Mouse (Mus musculus): Measurements from ENCODE around the gene Lrp10.

DNA sequence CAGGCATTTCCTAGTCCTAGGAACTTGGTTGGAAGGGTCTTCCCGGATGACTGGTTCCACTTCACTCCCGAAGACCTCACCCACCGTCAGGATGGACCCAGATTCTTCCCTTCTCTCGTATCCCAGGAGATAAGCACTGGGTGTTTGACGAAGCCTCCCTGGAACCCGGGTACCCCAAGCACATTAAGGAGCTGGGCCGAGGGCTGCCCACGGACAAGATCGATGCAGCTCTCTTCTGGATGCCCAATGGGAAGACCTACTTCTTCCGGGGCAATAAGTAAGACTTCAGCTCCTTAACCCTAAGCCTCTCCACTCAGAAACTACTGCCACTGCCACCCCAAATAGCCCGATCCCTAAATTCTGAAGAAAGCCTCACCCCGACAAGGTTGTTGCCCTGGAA is 24.8 kb upstream of the Lrp10 start:
- no peak for TF ChIP-seq CTCF (conservative IDR thresholded peaks at IDR 0.05; ENCODE audit: low read length)
- TF ChIP-seq POU5F1 (IDR thresholded peaks at IDR 0.05; ENCODE audit: borderline replicate concordance, low read length): no peak

All from E14TG2a.4 (cell line).